Mouse (Mus musculus): ENCODE data around the gene Bmpr1b.
"Not testable (repeated sequence)": the region's sequence is repeated elsewhere in the genome, so short reads cannot be mapped to it uniquely, and the experiment has no call there.

Gene Bmpr1b

GRCm38 (mm10) chr3:142168863-142169521 is at the start of gene Bmpr1b:
Gene Bmpr1b (minus strand): TSS chr3:142169425.
- DNase-seq (ENCODE audit: low spot score in 2 of 2), result peak in 1 of 2 experiments; percentile 66

- no peak for DNase-seq (ENCODE audit: low spot score in 2 of 2)
These were observed 43.6 kb upstream of the Bmpr1b start for GRCm38 (mm10) chr3:142212821-142213220.

GRCm38 (mm10) chr3:142212186-142212585 is 43.0 kb upstream of the Bmpr1b start:
- no peak for DNase-seq (ENCODE audit: low spot score in 2 of 2)

- DNase-seq (ENCODE audit: low spot score in 2 of 2), result no peak
These were observed 40.8 kb upstream of the Bmpr1b start for GRCm38 (mm10) chr3:142209981-142210380.

GRCm38 (mm10) chr3:142209057-142209456 is 39.8 kb upstream of the Bmpr1b start:
- no peak for DNase-seq (ENCODE audit: low spot score in 2 of 2)

- DNase-seq (ENCODE audit: low spot score in 2 of 2), result no peak
These were observed 38.3 kb upstream of the Bmpr1b start for GRCm38 (mm10) chr3:142207488-142207887.

- DNase-seq (ENCODE audit: low spot score in 2 of 2), result no peak
These were observed 37.1 kb upstream of the Bmpr1b start for GRCm38 (mm10) chr3:142206316-142206715.

- no peak for DNase-seq (ENCODE audit: low spot score in 2 of 2)
These were observed 26.9 kb upstream of the Bmpr1b start for GRCm38 (mm10) chr3:142196142-142196541.

- DNase-seq (ENCODE audit: low spot score in 2 of 2), result not testable (repeated sequence)
These were observed 22.4 kb upstream of the Bmpr1b start for GRCm38 (mm10) chr3:142191627-142192026.

GRCm38 (mm10) chr3:142186551-142186950 is 17.3 kb upstream of the Bmpr1b start:
- DNase-seq (ENCODE audit: low spot score in 2 of 2), result no peak

GRCm38 (mm10) chr3:142173996-142174395 is 4.8 kb upstream of the Bmpr1b start:
- peak in 1 of 2 experiments; percentile 14 for DNase-seq (ENCODE audit: low spot score in 2 of 2)

GRCm38 (mm10) chr3:142168251-142168862 is 868 bp downstream of the Bmpr1b start:
- DNase-seq (ENCODE audit: low spot score in 2 of 2), result no peak

GRCm38 (mm10) chr3:142164981-142165380 is 4.2 kb downstream of the Bmpr1b start:
- no peak for DNase-seq (ENCODE audit: low spot score in 2 of 2)

GRCm38 (mm10) chr3:142163896-142164295 is 5.3 kb downstream of the Bmpr1b start:
- no peak for DNase-seq (ENCODE audit: low spot score in 2 of 2)

- DNase-seq (ENCODE audit: low spot score in 2 of 2), result no peak
These were observed 7.8 kb downstream of the Bmpr1b start for GRCm38 (mm10) chr3:142161405-142161804.

- no peak for DNase-seq (ENCODE audit: low spot score in 2 of 2)
These were observed 17.2 kb downstream of the Bmpr1b start for GRCm38 (mm10) chr3:142151980-142152379.

GRCm38 (mm10) chr3:142138796-142139195 is 30.4 kb downstream of the Bmpr1b start:
- DNase-seq (ENCODE audit: low spot score in 2 of 2), result no peak

GRCm38 (mm10) chr3:142126379-142126778 is 42.8 kb downstream of the Bmpr1b start:
- no peak for DNase-seq (ENCODE audit: low spot score in 2 of 2)

GRCm38 (mm10) chr3:142125556-142125955 is 43.7 kb downstream of the Bmpr1b start:
- no peak for DNase-seq (ENCODE audit: low spot score in 2 of 2)

- DNase-seq (ENCODE audit: low spot score in 2 of 2), result no peak
These were observed 45.0 kb downstream of the Bmpr1b start for GRCm38 (mm10) chr3:142124255-142124654.

- DNase-seq (ENCODE audit: low spot score in 2 of 2), result no peak
These were observed 46.8 kb downstream of the Bmpr1b start for GRCm38 (mm10) chr3:142122376-142122775.

GRCm38 (mm10) chr3:142120795-142121194 is 48.4 kb downstream of the Bmpr1b start:
- DNase-seq (ENCODE audit: low spot score in 2 of 2), result no peak

GRCm38 (mm10) chr3:142114762-142115316 is 54.4 kb downstream of the Bmpr1b start:
- no peak for DNase-seq (ENCODE audit: low spot score in 2 of 2)
